Mouse (Mus musculus) spleen, adult 2 months (tissue): Measurements from ENCODE around the gene Cep83.

Experiments used
- CTCF ChIP-seq: fragments of 200-500 bp; IDR thresholded peaks from 2 replicates; pipeline ENCODE4 v1.5.1; 2011; ENCODE audit warnings: mild to moderate bottlenecking, inconsistent platforms; ENCODE audit not compliant: insufficient read depth, insufficient read length, insufficient replicate concordance; ENCODE audit errors: extremely low read depth
- POLR2A ChIP-seq: fragments of 200-500 bp; IDR thresholded peaks from 2 replicates; pipeline ENCODE4 v1.6.1; 2011; ENCODE audit warnings: low read depth, low read length, inconsistent platforms

DNA sequence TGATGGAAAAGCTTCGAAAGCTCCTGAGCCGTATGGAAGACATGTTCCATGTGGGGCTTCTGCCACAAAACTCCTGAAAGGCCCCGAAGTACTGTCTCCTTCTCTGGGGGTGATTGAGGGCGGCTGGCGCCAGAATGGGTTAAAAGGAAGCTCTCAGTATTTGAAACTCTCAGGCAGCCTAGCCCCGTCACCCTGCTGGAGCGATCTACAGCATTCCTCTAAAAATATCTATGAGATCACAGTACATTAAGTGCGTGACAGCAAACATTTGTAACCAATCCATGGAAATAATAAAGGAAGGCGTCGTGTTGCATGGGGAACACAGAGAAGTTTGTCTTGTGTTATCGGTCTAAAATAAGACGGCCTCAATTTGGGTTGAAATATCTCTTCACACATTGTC is 138.0 kb downstream of the Cep83 start:
- no peak for TF ChIP-seq POLR2A
- TF ChIP-seq CTCF, result no peak
